Mouse (Mus musculus) urinary bladder, postnatal 0 days (tissue): Measurements from ENCODE around the gene Tbl2. TPM values are rescaled to one million over a fixed set of nuclear protein-coding genes. Genes with fewer than 3 reads are reported as not detected.

Experiments
- microRNA-seq: library from miRNA; unstranded; fragments of <30 nt; microRNA quantifications from one replicate; pipeline ENCODE4, GENCODE M21; 2016
- polyA plus RNA-seq: library from polyadenylated mRNA; unstranded; fragments of >200 nt; fragmentation: Nextera tagmentation; extraction: Ambion mirVana; gene quantifications from 2 replicates; pipeline ENCODE4 v1.2.1, GENCODE M21; 2015

The Tbl2 gene
- polyA plus RNA-seq = 12.4 and 13.0 TPM in 2 replicates

DNA sequence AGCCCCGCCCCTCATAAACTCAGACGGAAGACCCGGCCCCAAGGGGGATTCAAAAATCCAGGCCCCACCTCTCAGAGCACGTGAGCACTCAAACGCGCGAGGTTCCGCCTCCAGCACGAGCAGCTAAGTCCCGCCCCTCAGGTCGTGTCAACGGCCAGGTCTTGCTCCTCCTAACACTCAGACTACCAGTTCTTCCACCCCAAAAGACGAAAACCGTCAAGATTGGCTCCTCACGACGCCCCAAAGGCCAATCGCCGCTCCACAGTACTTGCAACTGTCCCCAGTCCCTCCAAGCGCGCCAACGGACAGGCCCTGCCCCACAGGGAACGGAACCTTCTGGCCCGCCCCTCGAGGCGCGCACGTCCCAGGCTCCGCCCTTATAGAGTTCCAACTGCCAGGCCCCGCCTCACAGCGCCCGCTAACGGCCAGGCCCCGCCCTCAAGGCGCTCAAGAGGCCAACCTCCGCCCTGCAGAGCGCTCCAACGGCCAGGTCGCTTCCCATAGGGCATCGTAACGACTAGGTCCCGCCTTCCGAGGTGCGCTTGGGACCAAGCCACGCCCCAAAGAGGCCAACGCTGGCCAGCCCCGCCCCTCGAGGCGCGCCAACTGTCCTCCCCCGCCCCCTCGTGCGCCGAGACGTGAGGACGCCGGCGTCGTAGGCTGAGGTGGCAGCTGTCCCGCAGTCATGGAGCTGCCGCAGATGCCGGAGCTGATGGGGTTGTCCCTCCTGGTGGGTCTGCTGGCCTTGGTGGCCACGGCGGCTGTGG, at the start of gene Tbl2:
TSS of gene Tbl2 (plus strand) at position 605 of the 767 bp plus-strand sequence.

DNA sequence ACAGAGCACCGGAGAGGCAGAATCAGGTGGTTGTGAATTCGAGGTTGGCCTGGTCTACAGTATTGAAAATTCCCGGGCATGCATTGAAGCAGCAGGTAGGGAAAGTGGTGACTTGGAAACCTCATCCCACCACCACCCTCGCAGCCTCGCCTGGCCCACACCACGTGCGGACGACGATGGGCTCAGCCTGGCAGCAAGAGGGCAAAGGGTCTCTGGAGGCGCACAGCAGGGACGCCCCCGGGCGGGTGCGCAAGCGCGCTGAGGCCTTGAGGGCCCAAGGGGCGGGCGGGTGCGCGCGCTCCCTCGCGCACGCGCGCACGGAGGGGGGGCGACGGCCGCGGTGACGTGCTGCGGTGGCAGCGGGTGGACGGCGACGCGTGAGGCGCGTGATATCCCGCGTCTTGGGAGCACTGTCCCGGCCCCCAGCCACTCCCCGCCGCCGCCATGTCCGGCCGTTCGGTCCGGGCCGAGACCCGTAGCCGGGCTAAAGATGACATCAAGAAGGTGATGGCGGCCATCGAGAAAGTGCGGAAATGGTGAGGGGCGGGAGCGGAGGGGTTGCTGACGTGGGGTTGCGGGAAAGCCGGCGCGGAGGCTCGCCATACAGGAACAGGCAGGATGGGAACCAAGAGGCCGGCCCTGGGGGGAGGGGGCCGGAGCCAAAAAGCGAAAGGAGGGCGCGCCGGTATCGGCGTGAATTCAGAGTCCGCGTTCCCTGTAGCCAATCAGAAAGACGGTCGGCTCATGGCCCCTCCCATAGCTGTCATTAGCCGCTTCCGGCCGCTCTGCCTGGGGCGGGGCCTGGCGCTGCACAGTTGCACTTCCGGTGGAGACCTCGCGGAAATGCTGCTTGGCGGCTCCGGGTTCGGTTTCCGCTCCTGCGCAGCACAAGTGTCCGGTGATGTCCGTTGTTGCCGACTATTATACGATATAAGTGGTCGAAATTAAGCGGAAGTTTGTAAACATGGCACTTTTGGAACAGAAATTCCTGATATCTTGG, 18.9 kb downstream of the Tbl2 start, which contains the start of gene Bcl7b:
TSS of gene Bcl7b (plus strand) at position 221 of the 1,000 bp plus-strand sequence.

DNA sequence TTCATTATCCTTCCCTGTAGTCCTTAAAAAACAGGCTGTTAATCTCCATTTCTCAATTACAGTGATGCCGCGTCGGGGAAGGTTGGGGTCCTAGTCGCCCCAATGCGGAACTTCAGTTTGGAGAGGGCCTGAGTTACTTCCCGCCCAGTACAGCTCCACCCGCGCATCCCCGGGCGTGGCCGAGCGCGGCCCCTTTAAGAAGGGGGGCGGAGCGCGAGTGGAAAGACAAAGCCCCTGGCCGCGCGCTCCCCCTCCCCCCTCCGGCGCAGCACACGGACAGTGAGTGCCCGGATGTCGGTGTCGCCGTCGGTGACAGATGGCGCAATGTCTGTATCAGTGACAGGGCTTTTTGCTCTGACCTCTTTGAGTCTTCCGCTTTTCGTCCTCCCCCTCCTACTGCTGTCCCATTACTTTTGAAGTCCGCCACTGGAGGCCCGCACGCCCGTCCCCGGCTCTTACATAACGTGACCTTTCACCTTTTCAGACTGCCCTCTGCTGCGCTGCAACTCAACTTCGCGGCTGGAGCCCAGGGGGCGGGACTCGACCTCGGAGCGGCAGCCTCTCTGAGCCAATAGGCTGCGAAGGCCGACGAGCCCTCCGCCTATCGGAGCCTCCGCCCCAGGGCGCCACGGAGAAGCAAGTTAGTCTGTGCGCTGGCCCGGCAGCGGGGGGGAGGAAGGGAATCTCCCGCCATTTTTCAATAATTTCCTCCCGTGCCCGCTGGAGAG, 37.3 kb downstream of the Tbl2 start, which contains the start of gene Baz1b:
TSS of gene Baz1b (plus strand) at position 644 of the 728 bp plus-strand sequence.

Small RNA genes within 50 kb of the gene (microRNA-seq; reads per million reads assigned to microRNA genes)
- not detected for gene Gm25315

Other genes starting within 250 kb of the Tbl2 start
- not detected in 2 replicates for gene Tmem270, start 242.9 kb upstream of the Tbl2 start, polyA plus RNA-seq
- 0.12 and 0.40 TPM in 2 replicates for gene Cldn13, start 234.1 kb upstream of the Tbl2 start, polyA plus RNA-seq
- gene Mettl27, start 217.3 kb upstream of the Tbl2 start, polyA plus RNA-seq = 30.7 and 39.8 TPM in 2 replicates
- 118 and 122 TPM in 2 replicates for gene Cldn4, start 202.7 kb upstream of the Tbl2 start, polyA plus RNA-seq
- gene Cldn3, start 163.4 kb upstream of the Tbl2 start, polyA plus RNA-seq = 2.2 and 2.6 TPM in 2 replicates
- 40.6 and 47.1 TPM in 2 replicates for gene Abhd11, start 140.5 kb upstream of the Tbl2 start, polyA plus RNA-seq
- 4.9 and 5.1 TPM in 2 replicates for gene Stx1a, start 126.2 kb upstream of the Tbl2 start, polyA plus RNA-seq
- 24.4 and 27.1 TPM in 2 replicates for gene Dnajc30, start 85.5 kb upstream of the Tbl2 start, polyA plus RNA-seq
- 50.1 and 52.7 TPM in 2 replicates for gene Bud23, start 84.7 kb upstream of the Tbl2 start, polyA plus RNA-seq
- 2.3 and 2.5 TPM in 2 replicates for gene Vps37d, start 71.4 kb upstream of the Tbl2 start, polyA plus RNA-seq
- 0.31 and 2.9 TPM in 2 replicates for gene Mlxipl, start 59.8 kb upstream of the Tbl2 start, polyA plus RNA-seq
- 64.3 and 64.5 TPM in 2 replicates for gene Bcl7b, start 18.6 kb downstream of the Tbl2 start, polyA plus RNA-seq
- gene Baz1b, start 37.6 kb downstream of the Tbl2 start, polyA plus RNA-seq = 12.0 and 13.2 TPM in 2 replicates
- 0.29 and 0.36 TPM in 2 replicates for gene Fzd9, start 101.6 kb downstream of the Tbl2 start, polyA plus RNA-seq
- not detected in 2 replicates for gene Fkbp6, start 200.4 kb downstream of the Tbl2 start, polyA plus RNA-seq
- not detected in 2 replicates for gene Trim50, start 203.6 kb downstream of the Tbl2 start, polyA plus RNA-seq
- 13.9 and 14.6 TPM in 2 replicates for gene Nsun5, start 220.3 kb downstream of the Tbl2 start, polyA plus RNA-seq
- 4.4 and 4.7 TPM in 2 replicates for gene Pom121, start 244.9 kb downstream of the Tbl2 start, polyA plus RNA-seq